Mouse (Mus musculus) telencephalon, adult 2 months (tissue): ENCODE measurements around the gene Cyp4f40.
"Not testable (repeated sequence)": the region's sequence is repeated elsewhere in the genome, so short reads cannot be mapped to it uniquely, and the experiment has no call there.

ENCODE experiments used
- DNase-seq: peaks from one replicate; pipeline ENCODE4 v3.0.0-alpha.2; 2011; ENCODE audit warnings: low read depth, low spot score

Cyp4f40 gene

GRCm38 (mm10) chr17:32658712-32659111 is at the start of gene Cyp4f40:
Cyp4f40 (plus strand) TSS chr17:32658900.
- DNase-seq: peak; percentile 1

DNA sequence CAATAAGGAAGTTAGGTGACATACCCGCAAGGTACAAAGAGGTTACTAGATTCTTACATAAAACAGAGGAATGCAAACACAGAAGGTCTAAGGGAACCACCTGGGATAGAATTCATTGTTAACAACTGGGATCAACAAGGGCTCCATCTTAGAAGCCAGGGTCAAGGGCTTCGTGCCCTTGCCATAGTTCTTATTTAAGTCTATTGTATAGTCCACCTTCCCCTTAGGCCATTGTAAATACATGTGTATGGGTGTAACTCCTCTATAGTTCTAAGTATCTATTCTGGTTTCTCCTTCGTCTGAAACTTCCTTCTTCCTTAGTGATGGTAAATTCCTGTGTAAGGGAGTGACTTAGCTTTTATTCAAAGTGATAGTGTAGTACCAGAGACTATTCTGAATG is 48.5 kb upstream of the Cyp4f40 start:
- DNase-seq: not testable (repeated sequence)

- no peak for DNase-seq
These were observed 47.8 kb upstream of the Cyp4f40 start for GRCm38 (mm10) chr17:32610896-32611295.

GRCm38 (mm10) chr17:32612417-32612816 is 46.3 kb upstream of the Cyp4f40 start:
- no peak for DNase-seq

GRCm38 (mm10) chr17:32617252-32617651 is 41.4 kb upstream of the Cyp4f40 start:
- no peak for DNase-seq

DNA sequence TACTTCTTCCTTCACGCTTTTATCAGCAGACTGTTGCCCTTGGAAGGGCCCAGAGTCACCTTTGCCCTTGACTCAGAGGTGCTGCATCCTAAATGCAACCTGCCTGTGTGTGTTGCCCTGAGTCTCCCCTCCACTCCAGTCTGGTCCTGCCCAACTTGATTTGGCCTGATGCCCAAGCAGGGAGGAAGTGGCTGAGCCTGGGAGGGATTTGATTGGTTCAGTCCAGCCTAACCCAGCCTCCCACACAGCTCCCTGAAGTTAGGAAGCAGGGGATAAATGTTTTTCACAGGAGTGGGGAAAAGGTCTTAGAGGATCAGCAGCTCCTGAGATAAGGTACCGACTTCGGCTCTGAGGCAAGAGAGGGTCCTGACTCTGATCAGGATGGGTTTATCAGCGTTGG is 37.7 kb upstream of the Cyp4f40 start, which contains the start of gene Cyp4f37:
Gene Cyp4f37 (plus strand): TSS at position 292 of the 400 bp plus-strand sequence.
- DNase-seq: not testable (repeated sequence)

DNA sequence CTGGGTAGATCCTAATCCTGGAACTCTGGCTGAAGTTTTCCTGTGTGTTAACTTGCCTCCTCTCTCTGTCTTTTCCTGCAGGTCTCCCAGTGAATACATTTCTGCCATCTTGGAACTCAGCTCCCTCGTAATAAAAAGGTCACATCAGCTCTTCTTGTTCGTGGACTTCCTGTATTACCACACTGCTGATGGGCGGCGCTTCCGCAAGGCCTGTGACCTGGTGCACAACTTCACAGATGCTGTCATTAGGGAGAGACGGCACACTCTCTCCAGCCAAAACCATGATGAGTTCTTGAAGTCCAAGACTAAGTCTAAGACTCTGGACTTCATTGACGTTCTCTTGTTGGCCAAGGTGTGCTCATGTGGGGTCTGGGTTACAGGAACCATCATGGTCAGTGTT is 29.0 kb upstream of the Cyp4f40 start:
- not testable (repeated sequence) for DNase-seq

DNA sequence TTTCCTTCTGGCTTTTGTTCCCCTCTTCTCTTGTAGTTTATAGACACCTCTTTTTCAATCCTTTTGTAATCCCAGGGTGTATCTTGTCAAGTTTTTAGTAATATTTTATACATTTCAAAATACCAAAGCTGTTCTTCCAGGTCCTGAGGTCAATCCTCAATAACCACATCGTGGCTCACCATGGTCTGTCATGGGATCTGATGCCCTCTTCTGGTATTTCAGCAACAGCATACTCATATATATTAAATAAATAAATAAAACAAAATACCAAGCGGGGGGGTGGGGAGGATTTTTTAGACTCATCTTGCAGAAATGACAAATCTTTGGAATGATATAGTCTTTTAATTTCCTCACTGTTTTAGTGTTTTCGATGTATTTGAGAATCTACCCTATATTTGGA is 26.8 kb upstream of the Cyp4f40 start:
- no peak for DNase-seq

DNA sequence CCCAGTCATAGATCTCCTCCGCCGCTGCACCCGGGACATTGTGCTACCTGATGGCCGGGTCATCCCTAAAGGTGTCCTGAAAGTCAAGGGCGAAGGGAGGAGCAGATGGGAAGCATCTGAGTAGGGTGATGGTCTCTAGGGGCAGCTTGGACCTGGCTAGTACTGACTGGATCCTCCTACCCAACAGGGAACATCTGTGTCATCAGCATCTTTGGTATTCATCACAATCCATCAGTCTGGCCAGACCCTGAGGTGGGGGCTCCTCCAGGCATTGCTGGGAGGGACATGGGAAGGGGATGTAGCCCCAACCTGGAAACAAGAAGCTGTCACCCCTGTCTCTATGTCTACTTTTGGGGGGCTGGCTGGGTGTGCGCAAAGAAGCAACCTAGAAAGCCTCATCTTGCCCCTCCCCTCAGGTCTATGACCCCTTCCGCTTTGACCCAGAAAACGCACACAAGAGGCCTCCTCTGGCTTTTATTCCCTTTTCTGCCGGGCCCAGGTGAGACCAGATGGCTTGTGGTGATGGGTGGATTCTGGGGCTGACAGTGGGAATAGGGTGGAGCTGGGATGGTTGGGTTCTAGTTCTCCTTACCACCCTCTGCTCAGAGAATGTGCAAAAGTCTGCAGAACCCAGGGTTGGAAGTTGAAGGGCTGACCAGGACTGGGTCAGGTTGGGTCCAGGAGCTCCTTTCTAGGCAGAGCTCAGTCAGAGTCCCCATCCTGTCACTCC is 24.3 kb upstream of the Cyp4f40 start:
- not testable (repeated sequence) for DNase-seq

GRCm38 (mm10) chr17:32634972-32635314 is 23.8 kb upstream of the Cyp4f40 start:
- DNase-seq: peak; percentile 35

DNA sequence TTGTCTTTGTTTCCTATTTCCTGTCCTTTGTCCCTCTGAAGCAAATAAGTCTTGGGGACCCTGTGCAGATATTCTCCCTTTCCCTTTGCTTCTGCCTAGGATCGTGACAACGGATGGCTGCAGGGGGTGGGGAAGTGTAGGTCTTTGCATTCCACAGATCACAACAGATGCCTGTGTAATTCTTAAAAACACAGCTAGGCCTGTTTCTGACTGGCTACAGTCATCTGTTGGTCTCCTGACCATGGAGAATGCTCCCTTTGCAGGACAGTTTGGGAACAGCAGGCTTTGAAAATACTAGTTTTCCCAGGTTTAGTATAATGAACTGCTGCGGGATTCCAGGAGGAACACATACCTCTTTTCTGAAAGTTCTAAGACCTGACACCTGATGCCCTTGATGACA is 22.4 kb upstream of the Cyp4f40 start:
- no peak for DNase-seq

DNA sequence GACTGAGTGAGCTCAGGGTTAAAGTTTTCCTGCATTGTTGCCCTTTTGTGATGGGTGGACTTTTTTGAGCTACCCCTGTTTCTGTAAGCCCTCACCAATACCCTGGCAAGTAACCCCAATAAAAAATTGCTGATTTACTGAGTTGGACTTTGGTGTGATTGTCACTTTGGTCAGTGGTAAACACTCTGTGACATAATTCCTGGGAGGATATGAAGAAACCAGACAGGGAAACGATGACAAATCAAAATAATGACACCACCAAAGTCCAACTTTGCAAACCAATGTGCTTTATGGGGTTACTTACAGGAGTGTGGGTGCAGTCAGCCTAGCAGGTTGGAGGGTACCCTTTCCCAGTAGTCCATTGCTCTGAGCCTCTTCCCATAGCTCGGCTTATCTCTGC is 21.5 kb upstream of the Cyp4f40 start:
- no peak for DNase-seq

DNA sequence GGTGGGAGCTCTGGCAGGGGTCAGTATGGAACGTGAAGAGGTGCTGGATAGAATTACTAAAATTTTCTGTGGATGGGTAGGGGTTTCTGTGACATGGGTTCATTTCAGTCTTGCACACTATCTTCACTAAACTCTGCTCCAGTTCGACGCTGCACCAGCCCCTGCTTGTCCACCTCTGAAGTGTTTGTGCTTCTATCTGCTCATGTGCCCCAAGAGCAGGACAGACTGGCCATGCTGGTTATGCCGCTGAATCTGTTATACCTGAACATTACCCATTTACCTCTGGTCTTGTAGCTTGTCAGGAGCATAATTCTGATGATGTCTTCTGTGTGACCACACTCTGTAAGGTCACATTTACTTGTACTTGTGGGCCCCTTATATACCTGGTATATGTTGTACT is 12.1 kb upstream of the Cyp4f40 start:
- no peak for DNase-seq

- no peak for DNase-seq
These were observed 4.8 kb upstream of the Cyp4f40 start for GRCm38 (mm10) chr17:32653860-32654259.

DNA sequence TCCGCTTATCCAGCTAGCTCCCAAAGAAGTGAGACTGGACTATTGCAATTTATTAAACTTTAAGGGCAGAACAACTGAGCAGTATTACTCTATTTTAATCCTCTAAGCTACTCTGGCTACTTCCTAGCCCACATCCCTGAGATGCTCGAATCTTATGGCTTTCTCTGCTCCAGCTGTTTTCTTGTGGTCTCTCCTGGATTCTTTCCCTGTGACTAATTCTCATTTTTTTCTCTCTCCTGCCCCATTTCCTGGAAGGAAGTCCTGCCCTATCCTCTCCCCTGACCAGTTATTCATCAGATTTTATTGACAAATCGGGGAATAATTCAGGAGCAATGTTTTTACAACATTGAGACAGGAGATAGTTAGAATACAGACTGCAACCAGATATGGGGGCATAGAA is 1.7 kb upstream of the Cyp4f40 start:
- no peak for DNase-seq

DNA sequence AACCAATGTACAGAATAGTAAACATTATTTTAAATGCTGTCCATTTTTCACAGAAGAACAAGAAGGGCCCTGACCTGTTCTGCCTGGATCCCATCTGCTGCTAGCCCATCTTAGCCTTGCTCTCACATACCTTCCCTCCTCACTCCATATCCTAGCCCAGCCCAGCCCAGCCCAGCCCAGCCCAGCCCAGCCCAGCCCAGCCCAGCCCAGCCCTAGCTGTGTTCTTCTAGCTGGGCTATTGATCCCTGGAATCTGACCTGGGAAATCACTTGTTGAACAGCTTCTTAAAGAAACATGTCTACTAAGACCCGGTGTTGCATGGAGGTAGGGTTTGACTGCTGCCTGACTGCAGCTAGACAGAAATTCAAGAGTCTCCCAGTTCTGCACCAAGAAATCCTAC is 454 bp upstream of the Cyp4f40 start:
- no peak for DNase-seq

- no peak for DNase-seq
These were observed 15.3 kb downstream of the Cyp4f40 start for GRCm38 (mm10) chr17:32673976-32674375.

DNA sequence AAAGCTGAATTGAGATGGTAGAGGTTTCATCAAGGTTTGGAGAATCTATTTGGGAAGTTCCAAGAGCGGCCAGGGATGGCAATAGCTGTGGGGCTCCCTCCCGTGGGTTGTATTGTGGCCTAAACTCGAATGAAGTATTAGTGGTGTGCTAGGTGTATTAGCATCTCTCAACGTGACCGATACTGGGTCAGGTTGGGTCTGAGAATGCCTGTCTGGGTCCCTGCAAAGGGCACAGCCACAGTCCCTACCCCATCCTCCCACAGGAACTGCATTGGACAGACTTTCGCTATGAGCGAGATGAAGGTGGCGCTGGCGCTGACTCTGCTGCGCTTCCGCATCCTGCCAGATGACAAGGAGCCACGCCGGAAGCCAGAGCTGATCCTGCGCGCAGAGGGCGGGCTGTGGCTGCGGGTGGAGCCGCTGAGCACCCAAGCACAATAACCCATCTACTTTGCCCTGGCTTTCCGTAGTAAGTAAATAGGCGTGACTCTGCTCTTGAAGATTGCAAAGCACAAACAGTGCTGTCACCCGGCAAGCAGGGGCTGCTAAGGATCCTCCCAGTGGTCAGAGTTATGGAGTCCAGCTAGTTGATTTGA is 17.4 kb downstream of the Cyp4f40 start:
- DNase-seq: no peak

GRCm38 (mm10) chr17:32680404-32680803 is 21.7 kb downstream of the Cyp4f40 start:
- DNase-seq: peak; percentile 2

DNA sequence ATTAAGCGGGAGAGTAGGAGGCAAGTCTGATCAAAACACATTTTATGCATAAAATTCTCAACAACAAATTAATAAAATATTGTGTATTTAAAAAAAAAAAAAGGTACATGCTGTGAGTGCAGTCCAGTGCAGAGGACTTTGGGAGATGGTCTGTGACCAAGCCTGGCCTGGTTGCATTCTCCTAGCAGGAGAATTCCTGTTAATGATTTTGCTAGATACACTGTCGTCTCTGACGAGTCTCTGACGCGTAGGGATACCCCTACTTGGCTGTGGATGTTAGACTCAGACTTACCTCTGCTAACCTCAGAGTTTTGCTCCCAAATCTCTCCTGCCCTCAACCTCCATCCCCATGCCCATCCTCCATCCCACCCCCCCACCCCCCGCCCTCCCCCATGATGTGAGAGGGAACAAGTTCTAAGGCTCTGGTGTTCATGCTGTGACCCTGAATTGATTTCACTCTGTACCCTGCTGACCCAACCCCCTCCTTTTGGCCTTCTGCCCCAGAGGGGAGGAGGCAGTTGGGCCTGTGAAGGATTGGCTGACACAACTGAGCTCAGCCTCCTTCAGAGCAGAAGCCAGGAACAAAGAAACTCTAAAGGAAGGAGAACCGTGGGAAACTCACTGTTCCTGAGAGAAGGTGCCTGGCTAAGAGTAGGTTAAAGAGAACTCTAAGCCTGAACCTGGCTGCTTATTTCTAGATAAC is 26.5 kb downstream of the Cyp4f40 start, which contains the start of gene Cyp4f15:
Gene Cyp4f15 (plus strand): TSS at position 580 of the 703 bp plus-strand sequence.
- DNase-seq: no peak

DNA sequence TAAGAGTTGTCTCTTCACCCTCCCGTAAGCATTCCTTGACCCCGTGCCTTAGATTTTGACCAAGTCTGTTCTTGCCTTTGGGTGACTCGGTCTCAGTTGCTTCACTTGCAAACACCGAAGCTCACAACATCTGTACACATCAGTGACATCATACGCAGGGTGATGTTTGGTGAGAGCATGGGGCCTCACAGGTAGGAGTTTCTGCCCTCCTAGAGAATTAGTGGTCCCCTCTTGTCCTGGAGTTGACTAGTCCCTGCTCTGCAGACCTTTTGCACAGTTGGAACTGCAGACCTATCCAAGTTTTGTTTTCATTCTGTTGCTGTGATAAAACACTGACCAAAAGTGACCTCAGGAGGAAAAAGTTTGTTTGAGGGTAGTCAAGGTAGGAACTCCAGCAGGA is 28.0 kb downstream of the Cyp4f40 start:
- DNase-seq: no peak

DNA sequence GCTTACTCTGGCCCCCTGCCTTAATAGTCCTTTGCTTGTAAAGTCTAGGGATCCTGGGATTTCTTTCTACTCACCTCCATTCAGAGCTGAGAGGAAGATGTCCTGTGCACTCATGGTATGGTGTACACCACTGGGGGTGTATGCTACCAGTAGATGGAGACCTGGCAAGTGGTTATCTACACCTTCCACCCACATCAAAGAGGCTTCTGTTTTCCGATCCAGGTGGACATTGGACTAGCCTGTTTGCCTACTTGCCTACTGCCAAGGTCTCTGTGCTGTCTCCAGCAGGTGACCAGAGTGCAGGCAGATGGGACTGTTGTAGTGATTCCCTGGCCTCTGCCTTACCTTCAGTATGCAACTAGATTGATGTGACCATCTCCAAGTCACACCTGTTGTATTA is 32.3 kb downstream of the Cyp4f40 start:
- DNase-seq: no peak

DNA sequence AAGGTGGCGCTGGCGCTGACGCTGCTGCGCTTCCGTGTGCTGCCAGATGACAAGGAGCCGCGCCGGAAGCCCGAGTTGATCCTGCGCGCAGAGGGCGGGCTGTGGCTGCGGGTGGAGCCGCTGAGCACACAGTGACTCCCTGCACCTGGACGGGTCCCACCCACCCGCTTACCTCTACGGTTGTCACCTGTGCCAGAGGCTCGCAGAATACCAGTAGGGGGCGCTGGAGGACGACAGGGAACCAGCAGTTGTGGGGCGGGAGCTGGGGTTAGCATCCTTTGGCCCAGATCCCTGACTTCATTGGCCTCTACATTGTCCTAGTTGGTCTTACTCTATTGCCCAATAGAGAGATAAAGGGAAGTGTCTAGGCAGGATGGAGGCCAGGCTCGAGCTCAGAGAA is 44.1 kb downstream of the Cyp4f40 start:
- no peak for DNase-seq
